Mouse (Mus musculus): ENCODE measurements around the gene Gp1bb. TPM values are rescaled to one million over a fixed set of nuclear protein-coding genes. Genes with fewer than 3 reads are reported as not detected.

The Gp1bb gene
- total and polyA plus RNA-seq, 2 experiments from 2014 or later, result 2.1 to 3.0 TPM

- peaks cover 10% of the 10 kb centered on the region for H3K4me1 ChIP-seq (ENCODE audit: control insufficient read depth, insufficient read depth)
- H3K9me3 ChIP-seq (replicated peaks; ENCODE audit: control insufficient read depth, low read length), result no peaks in the 10 kb centered on the region
- H3K27ac ChIP-seq (ENCODE audit: low read depth), result no peak within 1 kb of the TSS
- ATAC-seq (ENCODE audit: insufficient read depth, low read depth) (no peak), DNase-seq (ENCODE audit: low spot score) (no peak)
- peaks cover 84% of the 10 kb centered on the region for H3K27me3 ChIP-seq (ENCODE audit: control insufficient read depth, insufficient read depth, low read length)
- peak within 1 kb of the TSS; percentile 43 for H3K4me3 ChIP-seq (ENCODE audit: low read depth, low read length)
- no peaks in the 10 kb centered on the region for H3K36me3 ChIP-seq (replicated peaks; ENCODE audit: control insufficient read depth, insufficient read depth, low read length)
- WGBS, result 9% methylated on average over 46 of the region's 48 CpGs
- TF ChIP-seq EP300 (IDR thresholded peaks at IDR 0.05; ENCODE audit: low read depth) (no peak), CTCF (IDR thresholded peaks at IDR 0.05; ENCODE audit: low read depth) (peak; percentile 44)
- no peak within 1 kb of the TSS for H3K9ac ChIP-seq (replicated peaks; ENCODE audit: low read depth, low read length)
- H3K4me2 ChIP-seq (ENCODE audit: low read depth, low read length), result peak within 1 kb of the TSS; percentile 58
These were observed 32.1 kb downstream of the Gp1bb start, which contains the start of gene Tbx1 for GRCm38 (mm10) chr16:18589804-18590790. TSS of gene Tbx1 (minus strand) at chr16:18590671.

GRCm38 (mm10) chr16:18589080-18589621, 33.1 kb downstream of the Gp1bb start:
- peaks cover 93% of the 10 kb centered on the region for H3K27me3 ChIP-seq (ENCODE audit: control insufficient read depth, insufficient read depth, low read length)
- no peak overlapping the region for H3K27ac ChIP-seq (ENCODE audit: low read depth)
- ATAC-seq (ENCODE audit: insufficient read depth, low read depth), result no peak
- WGBS, result 70% methylated on average over 9 of the region's 9 CpGs
- DNase-seq (ENCODE audit: low spot score), result no peak
- H3K9ac ChIP-seq (replicated peaks; ENCODE audit: low read depth, low read length), result no peak overlapping the region
- TF ChIP-seq EP300 (IDR thresholded peaks at IDR 0.05; ENCODE audit: low read depth) (no peak), CTCF (IDR thresholded peaks at IDR 0.05; ENCODE audit: low read depth) (no peak)
- no peak overlapping the region for H3K4me2 ChIP-seq (ENCODE audit: low read depth, low read length)
- peaks cover 10% of the 10 kb centered on the region for H3K4me1 ChIP-seq (ENCODE audit: control insufficient read depth, insufficient read depth)
- H3K9me3 ChIP-seq (replicated peaks; ENCODE audit: control insufficient read depth, low read length), result no peaks in the 10 kb centered on the region
- no peak overlapping the region for H3K4me3 ChIP-seq (ENCODE audit: low read depth, low read length)
- no peaks in the 10 kb centered on the region for H3K36me3 ChIP-seq (replicated peaks; ENCODE audit: control insufficient read depth, insufficient read depth, low read length)

GRCm38 (mm10) chr16:18588738-18589055, 33.5 kb downstream of the Gp1bb start:
- no peak overlapping the region for H3K4me2 ChIP-seq (ENCODE audit: low read depth, low read length)
- H3K36me3 ChIP-seq (replicated peaks; ENCODE audit: control insufficient read depth, insufficient read depth, low read length), result no peaks in the 10 kb centered on the region
- H3K9ac ChIP-seq (replicated peaks; ENCODE audit: low read depth, low read length), result no peak overlapping the region
- H3K27ac ChIP-seq (ENCODE audit: low read depth), result no peak overlapping the region
- H3K4me1 ChIP-seq (ENCODE audit: control insufficient read depth, insufficient read depth), result peaks cover 10% of the 10 kb centered on the region
- no peaks in the 10 kb centered on the region for H3K9me3 ChIP-seq (replicated peaks; ENCODE audit: control insufficient read depth, low read length)
- DNase-seq (ENCODE audit: low spot score) (no peak), ATAC-seq (ENCODE audit: insufficient read depth, low read depth) (no peak)
- 21% methylated on average over 30 of the region's 31 CpGs for WGBS
- H3K27me3 ChIP-seq (ENCODE audit: control insufficient read depth, insufficient read depth, low read length), result peaks cover 96% of the 10 kb centered on the region
- TF ChIP-seq EP300 (IDR thresholded peaks at IDR 0.05; ENCODE audit: low read depth), result no peak
- no peak for TF ChIP-seq CTCF (IDR thresholded peaks at IDR 0.05; ENCODE audit: low read depth)
- no peak overlapping the region for H3K4me3 ChIP-seq (ENCODE audit: low read depth, low read length)

GRCm38 (mm10) chr16:18587847-18588737, 34.1 kb downstream of the Gp1bb start:
- WGBS, result 7% methylated on average over 54 of the region's 57 CpGs
- DNase-seq (ENCODE audit: low spot score) (no peak), ATAC-seq (ENCODE audit: insufficient read depth, low read depth) (no peak)
- no peaks in the 10 kb centered on the region for H3K36me3 ChIP-seq (replicated peaks; ENCODE audit: control insufficient read depth, insufficient read depth, low read length)
- H3K9ac ChIP-seq (replicated peaks; ENCODE audit: low read depth, low read length), result no peak overlapping the region
- H3K9me3 ChIP-seq (replicated peaks; ENCODE audit: control insufficient read depth, low read length), result no peaks in the 10 kb centered on the region
- H3K27me3 ChIP-seq (ENCODE audit: control insufficient read depth, insufficient read depth, low read length), result peaks cover 96% of the 10 kb centered on the region
- H3K4me3 ChIP-seq (ENCODE audit: low read depth, low read length), result peak overlapping the region; percentile 51
- peak overlapping the region; percentile 29 for H3K4me2 ChIP-seq (ENCODE audit: low read depth, low read length)
- no peak overlapping the region for H3K27ac ChIP-seq (ENCODE audit: low read depth)
- TF ChIP-seq CTCF (IDR thresholded peaks at IDR 0.05; ENCODE audit: low read depth) (no peak), EP300 (IDR thresholded peaks at IDR 0.05; ENCODE audit: low read depth) (no peak)
- peaks cover 10% of the 10 kb centered on the region for H3K4me1 ChIP-seq (ENCODE audit: control insufficient read depth, insufficient read depth)

GRCm38 (mm10) chr16:18586906-18587546, 35.2 kb downstream of the Gp1bb start:
- H3K4me3 ChIP-seq (ENCODE audit: low read depth, low read length), result peak overlapping the region; percentile 51
- no peak overlapping the region for H3K9ac ChIP-seq (replicated peaks; ENCODE audit: low read depth, low read length)
- H3K4me1 ChIP-seq (ENCODE audit: control insufficient read depth, insufficient read depth), result peaks cover 15% of the 10 kb centered on the region
- peak overlapping the region; percentile 73 for H3K4me2 ChIP-seq (ENCODE audit: low read depth, low read length)
- WGBS, result 4% methylated on average over 23 of the region's 62 CpGs
- H3K27ac ChIP-seq (ENCODE audit: low read depth), result no peak overlapping the region
- no peaks in the 10 kb centered on the region for H3K9me3 ChIP-seq (replicated peaks; ENCODE audit: control insufficient read depth, low read length)
- DNase-seq (ENCODE audit: low spot score) (no peak), ATAC-seq (ENCODE audit: insufficient read depth, low read depth) (no peak)
- peaks cover 99% of the 10 kb centered on the region for H3K27me3 ChIP-seq (ENCODE audit: control insufficient read depth, insufficient read depth, low read length)
- TF ChIP-seq CTCF (IDR thresholded peaks at IDR 0.05; ENCODE audit: low read depth), result no peak
- TF ChIP-seq EP300 (IDR thresholded peaks at IDR 0.05; ENCODE audit: low read depth), result no peak
- no peaks in the 10 kb centered on the region for H3K36me3 ChIP-seq (replicated peaks; ENCODE audit: control insufficient read depth, insufficient read depth, low read length)

All from heart, postnatal 0 days (tissue).